Mouse (Mus musculus) adrenal gland, postnatal 4 days (tissue): Measurements from ENCODE around the gene Lrrc45. TPM values are rescaled to one million over a fixed set of nuclear protein-coding genes. Genes with fewer than 3 reads are reported as not detected.
"Not testable (repeated sequence)": the region's sequence is repeated elsewhere in the genome, so short reads cannot be mapped to it uniquely, and the experiment has no call there.

ENCODE experiments used
- DNase-seq, 2 experiments: peaks; one replicate each; pipeline ENCODE4 v3.0.0; 2021 to 2022; ENCODE audit warnings: low spot score in 2 of 2, mixed read lengths in 2 of 2
- long read RNA-seq, 2 experiments: library from polyadenylated mRNA; stranded (forward); transcript quantifications; one replicate each; pipeline ENCODE4 v2.0.0; 2021
- total RNA-seq, 2 experiments: library from RNA; stranded (reverse); gene quantifications; 2 replicates each; pipeline ENCODE4 v1.2.3; 2021

Lrrc45 gene
- total RNA-seq = 10 to 100 TPM; 44.2 to 44.8 TPM
- long read RNA-seq, experiment 1, transcript Lrrc45-201 (18 exons, 2,492 nt) = major isoform, 21 of 45 reads
- long read RNA-seq, experiment 1, partial matches to known transcripts = 7 of 45 reads
- long read RNA-seq, experiment 1, other reads (novel, unspliced or antisense) = 17 of 45 reads
- long read RNA-seq, experiment 2, transcript Lrrc45-201 (18 exons, 2,492 nt) = major isoform, 48 of 99 reads
- long read RNA-seq, experiment 2, partial matches to known transcripts = 5 of 99 reads
- long read RNA-seq, experiment 2, other reads (novel, unspliced or antisense) = 45 of 99 reads

DNA sequence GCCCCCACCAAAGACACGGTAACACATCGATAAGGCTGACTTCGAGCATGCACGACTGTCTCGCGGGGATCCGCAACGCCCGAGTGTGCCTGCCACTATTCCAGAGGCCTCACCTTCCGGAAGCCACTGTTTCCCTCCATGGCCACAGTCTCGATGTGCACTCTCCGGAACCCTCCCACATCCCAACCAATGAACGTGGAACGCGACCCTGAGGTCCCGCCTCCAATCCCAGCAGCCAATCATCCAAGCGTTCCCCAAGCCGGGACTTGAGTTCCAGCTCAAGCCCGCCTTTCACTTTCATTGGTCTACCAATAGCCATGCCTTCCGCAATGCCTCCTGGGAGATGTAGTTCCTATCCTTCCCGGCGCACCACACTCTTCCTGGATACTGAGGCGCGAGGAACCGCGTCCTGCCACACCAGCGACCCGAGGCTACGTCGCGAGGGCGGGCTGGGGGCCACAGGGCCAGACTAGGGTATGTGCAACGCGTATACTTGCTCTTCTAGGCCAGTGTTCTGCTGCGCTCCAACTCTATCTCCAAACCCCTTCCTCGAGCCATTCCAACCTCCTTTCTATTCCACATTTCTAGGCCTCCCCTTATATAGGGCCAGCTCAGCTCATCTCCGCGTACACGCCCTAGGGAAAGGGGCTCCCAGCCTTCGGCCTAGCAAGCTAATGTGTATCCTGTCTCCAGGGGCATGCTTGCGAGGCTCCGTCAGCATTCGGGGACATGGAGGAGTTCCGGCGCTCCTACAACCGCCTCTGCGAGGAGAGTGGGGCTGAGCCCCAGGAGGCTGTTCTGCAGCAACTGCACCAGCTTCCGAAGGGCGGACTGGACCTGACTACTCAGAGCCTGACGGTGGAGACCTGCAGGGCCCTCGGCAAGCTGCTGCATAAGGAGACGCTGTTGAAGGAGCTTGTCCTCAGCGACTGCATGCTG is at the start of gene Lrrc45, which contains the start of gene Cenpx:
Gene Lrrc45, plus strand, starts transcription at position 346 of the 939 bp plus-strand sequence.
Gene Cenpx, minus strand, starts transcription at position 159 of the 939 bp plus-strand sequence.
- peak; percentile 75 to 95 for DNase-seq

DNA sequence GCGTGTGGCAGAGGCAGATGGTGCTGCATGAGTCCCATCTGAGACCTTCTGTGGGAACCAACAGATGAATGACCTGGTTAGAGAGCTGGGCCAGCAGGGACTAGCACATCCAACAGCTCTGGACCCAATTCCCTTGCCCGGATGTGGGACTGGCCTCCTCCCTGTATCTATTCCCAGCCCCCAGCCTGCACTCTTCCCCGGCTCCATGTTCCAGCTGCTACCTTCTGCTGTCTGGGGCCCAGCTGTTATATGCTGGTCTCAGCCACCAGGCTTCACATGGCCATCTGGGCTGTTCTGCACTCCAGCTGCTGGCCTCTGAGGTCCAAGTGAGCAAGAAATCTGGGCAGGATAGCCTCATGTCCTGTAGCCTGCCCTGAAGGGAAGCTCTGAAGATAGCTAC is 48.3 kb upstream of the Lrrc45 start:
- DNase-seq = no peak

GRCm38 (mm10) chr11:120666617-120667016 is 47.1 kb upstream of the Lrrc45 start:
- no peak for DNase-seq

DNA sequence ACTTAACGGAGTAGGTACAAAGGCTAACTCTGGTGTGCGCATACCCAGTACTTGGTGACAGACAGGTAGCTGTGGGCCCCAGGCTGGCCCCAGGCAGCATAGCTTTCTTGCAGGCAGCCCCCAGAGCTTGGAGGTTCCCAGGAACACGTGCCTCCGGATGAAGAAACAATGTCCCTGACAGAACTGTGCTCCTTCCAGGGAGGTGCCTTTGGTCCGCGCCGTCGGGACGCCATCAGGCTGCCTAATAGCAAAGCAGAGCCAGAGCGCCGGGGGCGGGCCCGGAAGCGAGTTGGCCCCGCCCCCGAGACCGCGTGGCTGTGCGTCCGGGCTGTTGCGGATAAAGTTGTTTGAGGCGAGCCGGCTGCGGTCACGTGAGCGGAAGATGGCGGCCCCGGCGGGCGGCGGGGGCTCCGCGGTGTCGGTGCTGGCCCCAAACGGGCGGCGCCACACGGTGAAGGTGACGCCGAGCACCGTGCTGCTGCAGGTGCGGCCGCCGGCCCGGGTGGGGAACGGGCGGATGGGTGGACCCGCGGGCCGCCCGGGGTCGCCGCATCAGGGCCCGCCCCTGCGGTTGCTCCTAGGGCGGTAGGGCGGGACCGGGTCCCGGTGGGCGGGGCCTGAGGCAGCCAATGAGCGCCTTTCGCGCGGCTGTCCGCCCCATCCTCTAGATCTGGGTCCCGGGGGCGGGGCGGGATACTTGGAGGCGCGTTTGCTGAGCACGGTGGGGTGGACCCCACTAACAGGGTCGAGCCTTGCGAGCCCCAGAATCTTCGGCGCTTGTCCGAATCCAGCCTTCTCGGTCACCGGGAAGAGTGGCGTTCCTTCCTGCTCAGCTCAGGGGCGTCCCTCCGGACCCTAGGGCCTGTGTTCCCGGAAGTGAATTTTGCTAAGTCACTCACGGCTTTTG is 40.8 kb upstream of the Lrrc45 start, which contains the start of gene Aspscr1:
Gene Aspscr1, plus strand, starts transcription at position 287 of the 907 bp plus-strand sequence.
- DNase-seq = peak; percentile 92 to 94

DNA sequence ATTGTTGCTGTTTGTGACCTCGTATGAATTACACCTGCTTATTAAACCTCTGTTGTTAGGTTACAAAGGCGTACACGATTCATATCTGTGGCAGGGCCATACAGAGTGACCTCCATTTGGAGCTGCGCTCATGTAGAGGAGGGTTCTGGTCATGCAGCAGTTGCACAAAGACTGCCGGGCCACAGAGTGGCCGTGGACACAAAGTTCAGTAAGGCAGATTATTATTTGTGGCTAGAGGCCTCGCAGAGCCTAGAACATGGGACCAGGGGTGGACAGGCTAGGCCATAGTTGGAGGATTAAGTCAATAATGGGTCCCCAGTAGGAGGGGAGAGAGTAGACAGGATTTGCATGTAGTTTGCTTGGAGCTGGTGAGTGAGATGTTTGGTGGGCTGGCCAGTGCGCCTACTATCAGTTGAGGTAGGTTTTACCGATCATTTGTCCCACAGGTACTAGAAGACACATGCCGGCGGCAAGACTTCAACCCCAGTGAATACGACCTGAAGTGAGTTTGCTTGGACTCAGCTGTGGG is 40.1 kb upstream of the Lrrc45 start:
- DNase-seq = no peak

DNA sequence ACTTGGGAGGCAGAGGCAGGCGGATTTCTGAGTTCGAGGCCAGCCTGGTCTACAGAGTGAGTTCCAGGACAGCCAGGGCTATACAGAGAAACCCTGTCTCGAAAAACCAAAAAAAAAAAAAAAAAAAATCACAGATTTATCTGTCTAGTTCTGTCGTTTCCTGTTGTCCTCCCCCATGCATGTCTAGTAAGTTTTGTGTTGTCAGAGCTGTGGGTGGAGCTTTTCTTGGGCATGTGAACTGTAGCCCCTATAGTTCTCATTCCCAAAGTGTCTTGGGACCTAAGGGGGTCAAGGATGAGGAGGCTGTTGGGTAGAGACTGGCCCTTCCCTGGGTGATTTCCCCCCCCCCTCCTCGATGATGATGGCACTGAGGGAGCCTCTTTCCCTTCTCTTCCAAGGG is 37.9 kb upstream of the Lrrc45 start:
- DNase-seq = not testable (repeated sequence)

DNA sequence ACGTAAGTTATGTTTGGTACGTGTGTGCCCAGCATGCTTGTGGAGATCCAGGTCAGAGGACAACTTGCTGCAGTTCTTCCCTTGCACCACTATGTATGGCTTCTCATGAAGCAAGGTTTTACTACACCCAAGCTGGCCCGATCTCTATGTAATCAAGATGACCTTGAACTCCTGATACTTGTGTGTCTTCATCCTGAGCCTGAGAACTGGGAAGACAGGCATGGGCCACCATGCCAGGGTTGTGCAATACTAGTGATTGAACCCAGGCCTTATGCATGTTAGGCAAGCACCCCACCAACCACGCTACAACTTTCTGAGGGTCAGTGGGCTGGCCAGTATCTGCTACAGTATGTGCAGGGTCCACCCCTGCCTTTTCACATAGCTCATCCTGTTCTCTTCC is 36.8 kb upstream of the Lrrc45 start:
- DNase-seq = no peak

- no peak for DNase-seq
Measured at GRCm38 (mm10) chr11:120679909-120680308, 33.8 kb upstream of the Lrrc45 start.

GRCm38 (mm10) chr11:120682683-120683082 is 31.0 kb upstream of the Lrrc45 start:
- no peak for DNase-seq

DNA sequence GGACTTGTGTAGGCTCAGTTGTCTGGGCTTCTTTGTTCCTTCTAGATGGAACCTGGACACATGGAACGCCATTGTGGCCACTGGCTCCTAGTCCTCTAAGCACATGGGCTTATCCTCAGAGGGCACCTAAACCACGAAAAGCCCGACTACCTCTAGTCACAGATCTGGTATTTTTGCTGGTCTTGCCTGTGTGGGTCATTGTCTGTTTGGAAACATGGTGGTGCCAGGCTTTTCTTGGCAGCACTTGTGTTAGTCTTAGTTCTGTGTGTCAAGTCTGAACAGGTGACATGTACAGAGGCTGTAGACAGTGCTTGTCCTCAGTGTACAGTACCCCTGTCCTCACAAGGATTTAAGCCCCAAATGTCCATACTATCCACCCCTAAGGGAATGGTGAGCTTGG is 30.2 kb upstream of the Lrrc45 start:
- no peak for DNase-seq

DNA sequence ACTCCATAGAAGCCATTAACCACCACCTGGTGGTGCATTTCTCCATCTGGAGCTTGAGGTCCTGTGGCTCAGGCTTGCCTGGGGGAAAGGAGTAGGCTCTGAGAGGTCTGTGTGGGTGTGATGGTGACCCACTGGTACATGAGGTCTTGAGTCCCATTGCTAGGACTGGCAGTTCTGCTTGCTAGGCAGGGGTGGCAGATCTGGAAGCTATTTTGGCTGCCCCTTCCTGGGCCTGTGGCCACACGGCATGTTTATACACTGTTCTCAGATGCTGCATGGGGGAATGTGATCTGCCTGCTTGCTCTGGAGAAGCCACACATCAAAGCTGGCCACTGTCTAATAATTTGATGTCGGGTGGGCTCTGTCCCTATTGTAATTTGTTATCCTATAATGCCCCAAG is 29.6 kb upstream of the Lrrc45 start:
- DNase-seq = no peak

DNA sequence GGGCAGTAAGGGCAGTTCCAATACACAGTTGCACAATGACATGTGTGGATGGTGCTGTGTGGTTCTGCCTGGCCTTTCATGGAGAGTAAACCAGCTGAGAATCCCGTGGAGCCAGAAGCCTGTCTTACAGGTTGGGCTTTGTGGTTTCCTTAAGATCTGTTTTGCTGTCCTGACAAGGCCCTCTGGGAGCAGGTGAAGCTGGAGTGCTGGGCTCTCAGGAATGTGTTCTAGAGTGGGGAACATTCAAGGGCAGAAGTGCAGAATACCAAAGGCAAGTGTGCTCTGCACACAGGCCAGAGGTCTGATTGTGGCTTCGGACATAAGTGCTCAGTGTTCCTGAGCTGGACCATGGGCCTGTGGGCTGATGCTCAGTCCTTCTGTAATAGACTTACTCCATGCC is 29.1 kb upstream of the Lrrc45 start:
- no peak for DNase-seq

- DNase-seq = no peak
Measured at GRCm38 (mm10) chr11:120686650-120687272, 27.0 kb upstream of the Lrrc45 start.

DNA sequence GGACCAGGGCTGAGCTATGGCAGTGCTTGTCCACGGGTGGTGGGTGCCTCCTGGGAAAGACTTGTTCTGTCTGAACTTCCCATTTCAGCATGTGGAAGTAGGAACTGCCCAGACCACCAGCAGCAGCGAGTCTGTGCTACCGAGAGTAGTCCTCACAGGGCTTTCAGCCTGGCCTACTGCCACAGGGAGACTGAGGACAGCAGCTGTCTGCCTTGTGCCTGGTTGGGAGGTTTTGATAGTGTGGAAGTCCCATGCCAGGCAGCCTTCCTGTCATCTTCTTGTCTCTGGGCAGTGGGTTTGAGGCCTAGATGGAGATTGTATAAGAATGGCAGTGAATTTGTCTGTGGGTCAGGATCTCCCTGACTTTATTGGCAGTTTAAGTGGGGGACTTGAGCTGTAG is 24.4 kb upstream of the Lrrc45 start:
- DNase-seq = no peak

GRCm38 (mm10) chr11:120692471-120693011 is 21.2 kb upstream of the Lrrc45 start:
- no peak for DNase-seq

- no peak for DNase-seq
Measured at GRCm38 (mm10) chr11:120693461-120693860, 20.3 kb upstream of the Lrrc45 start.

DNA sequence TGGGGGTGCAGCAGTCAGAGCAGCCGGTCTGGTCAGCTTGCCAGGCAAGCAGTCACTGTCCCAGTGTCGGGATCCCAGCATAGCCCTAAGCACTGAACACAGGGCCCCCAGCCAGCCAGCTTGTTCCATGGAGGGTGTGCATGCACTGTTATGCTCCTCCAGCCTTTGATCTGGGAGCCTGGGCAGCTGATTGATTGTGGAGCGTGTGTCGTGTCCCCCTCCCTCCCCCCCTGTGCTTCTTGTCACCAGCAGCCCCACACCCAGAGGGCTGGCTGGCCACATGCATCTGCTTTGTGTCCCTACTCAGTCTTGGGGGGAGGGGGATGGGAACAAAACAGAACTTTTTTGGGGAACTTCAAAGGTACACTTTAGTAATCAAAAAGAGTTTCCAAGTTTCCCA is 18.5 kb upstream of the Lrrc45 start:
- no peak for DNase-seq

DNA sequence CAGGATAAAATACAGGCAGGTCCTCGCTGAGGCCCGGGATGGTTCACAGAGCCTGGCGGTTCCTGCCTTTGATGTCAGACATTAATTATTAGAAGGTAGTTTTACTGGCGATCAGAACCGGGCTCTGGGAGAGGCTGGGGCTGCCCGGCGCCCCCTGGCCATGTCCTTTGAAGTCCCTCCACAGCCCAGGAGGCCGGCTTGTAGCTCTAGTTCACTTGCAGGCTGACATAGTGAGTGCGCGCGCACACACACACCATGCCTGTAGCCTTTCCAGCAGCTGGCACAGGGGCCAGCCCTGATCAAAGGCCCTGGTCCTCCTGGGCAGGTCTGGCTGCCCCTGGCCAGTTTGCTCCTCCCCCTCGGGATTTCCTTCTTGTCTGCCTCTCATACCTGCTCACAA is 18.1 kb upstream of the Lrrc45 start:
- DNase-seq = no peak

DNA sequence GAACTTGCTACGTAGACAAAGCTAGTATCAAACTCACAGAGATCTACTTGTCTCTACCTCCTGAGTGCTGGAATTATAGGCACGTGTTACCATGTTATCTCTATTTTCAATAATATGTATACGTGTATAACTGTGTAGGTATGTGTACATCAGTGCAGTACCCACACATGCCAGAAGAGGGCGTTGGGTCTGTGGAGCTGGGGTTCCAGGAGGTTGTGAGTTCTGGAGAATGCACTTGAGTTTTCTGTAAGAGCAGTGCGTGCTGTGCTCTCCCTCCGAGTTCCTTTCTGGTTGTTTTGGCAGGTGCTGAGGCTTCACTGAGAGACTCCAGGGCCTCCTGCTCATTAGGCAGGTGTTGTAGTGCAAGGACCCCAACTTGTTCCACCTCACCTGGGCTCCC is 17.2 kb upstream of the Lrrc45 start:
- DNase-seq = no peak

DNA sequence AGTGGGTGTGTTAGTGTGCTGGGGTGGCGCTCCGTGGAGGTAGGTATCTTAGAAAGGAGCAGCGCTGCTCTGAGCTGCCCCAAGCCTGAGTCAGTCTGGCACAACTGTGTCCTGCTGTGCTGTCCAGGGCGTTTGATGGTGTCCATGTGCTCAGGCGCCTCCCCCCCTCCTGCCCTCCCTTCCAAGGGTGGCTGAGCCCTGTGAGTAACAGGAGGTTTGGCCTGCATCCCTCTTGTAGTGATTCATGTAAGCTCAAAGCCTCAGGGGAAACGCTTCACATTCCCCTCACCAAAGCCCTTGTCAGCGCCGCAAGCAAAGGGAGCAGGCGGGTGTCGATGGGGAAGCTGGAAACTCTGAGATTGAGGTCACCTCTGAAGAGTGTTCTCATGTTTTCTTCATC is 16.0 kb upstream of the Lrrc45 start:
- DNase-seq = no peak
